Mouse (Mus musculus) B cell, adult 2 months (primary cell): Measurements from ENCODE around the gene Aes.

Experiments
- DNase-seq, 2 experiments: peaks; one replicate each; pipeline ENCODE4 v3.0.0; 2022

The Aes gene

DNA sequence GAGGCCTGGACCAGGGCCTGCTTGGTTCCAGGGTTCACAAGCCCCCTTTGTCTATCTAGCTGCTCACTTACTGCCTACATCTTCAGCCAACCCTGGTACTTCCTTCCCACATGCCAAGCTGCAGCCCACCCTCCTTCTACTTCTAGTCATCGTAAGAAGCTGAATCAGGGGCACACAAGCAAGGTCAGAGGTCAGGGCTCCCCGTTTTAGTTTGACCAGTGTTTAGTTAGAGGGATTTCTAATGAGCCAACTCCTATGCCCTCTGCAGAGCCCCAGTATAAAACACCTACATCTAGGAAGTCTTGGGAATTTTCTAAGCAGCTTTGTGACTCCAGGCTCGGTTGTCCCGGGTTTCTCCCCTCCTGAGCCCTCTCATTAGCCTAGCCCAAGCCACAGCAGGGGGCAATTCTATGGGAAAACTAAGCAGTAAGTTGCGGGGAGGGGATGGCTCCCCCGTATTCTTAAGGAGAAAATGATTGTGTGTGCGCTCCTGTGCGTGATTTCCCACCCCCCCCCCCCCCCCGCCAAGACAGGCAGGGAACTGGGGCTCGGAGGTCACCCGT, 11.0 kb downstream of the Aes start:
- no peak for DNase-seq

DNA sequence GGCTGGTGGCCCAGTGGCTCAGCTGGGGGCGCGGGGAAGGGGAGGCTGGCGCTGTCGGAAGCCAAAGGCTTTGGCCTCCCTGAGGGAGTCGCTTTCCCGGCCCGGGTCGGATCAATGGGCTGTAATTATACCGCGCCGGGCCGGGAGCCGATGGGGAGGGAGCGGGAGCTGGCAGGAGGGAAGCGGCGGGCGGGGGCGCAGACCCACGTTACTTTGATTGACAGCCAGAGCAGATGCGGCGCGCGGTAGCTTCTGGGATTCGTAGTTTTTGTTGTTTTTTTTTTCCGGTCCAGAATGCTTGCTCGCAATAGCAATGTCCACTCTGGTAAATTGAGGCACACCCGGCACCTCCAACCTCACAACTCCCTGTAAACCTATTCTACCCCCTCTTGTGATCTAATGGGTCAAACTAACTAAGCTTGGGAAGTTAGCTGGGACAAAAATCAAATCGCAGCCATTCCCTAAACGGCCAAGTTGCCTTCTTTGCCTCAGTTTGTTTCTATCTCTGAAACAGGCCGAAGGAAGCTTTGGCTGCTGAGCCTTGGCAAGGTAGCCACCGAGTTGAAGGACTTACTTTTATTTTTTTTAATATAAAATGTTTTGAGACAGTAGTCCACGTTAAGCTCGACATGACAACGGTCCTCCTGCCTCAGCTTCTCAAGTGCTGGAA, 11.7 kb downstream of the Aes start:
- peak; percentile 82 to 84 for DNase-seq

- DNase-seq = peak; percentile 90 to 91
Measured at GRCm38 (mm10) chr10:81571501-81571876, 12.2 kb downstream of the Aes start.

DNA sequence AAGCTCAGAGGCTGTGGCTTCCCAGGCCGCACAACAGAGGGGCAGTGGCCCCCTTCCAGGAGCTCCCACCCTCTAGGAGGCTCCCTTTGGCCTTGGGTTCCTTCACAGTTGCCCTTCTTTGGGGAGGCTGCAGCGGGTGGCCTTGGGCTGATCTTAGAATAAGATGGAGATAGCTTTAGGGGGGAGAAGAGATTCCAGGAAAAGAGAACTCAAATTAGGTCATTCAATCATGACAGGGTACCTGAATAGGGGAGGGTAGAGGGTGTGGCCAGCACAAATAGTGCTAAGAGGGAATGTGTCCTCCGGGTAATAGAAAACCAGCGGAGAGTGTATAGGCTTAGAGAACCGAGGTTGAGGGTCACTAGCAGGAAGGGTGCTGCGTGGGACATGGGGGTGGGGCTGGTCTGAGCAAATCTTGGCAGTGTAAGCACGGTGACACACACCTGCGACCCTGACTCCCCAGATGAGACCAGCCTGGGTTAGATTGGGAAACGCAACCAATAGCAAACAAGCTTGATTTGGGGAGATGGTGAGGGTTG, 12.9 kb downstream of the Aes start:
- no peak for DNase-seq

DNA sequence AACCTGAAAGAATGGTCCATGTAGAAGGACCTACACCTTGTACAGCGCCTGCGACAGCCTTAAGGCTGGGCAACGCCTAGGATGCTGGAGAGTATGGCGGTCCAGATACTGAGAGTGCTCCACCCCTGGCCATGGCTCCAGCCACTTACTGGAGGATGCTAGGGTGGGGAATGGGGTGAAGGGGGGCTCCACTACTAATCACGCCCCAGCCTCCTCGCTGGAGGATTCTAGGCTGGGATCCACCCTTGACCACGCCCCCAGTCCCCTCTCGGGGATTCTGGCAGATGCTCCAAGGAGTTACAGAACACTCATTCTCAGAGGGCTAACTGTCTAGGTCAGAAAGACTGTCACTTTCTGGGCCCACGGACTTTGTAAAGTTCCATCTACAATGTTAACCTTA, 13.7 kb downstream of the Aes start:
- DNase-seq = no peak

- no peak for DNase-seq
Measured at GRCm38 (mm10) chr10:81574081-81575056, 15.1 kb downstream of the Aes start, which contains the start of gene Tle2. Gene Tle2, plus strand, starts transcription at chr10:81574561.

DNA sequence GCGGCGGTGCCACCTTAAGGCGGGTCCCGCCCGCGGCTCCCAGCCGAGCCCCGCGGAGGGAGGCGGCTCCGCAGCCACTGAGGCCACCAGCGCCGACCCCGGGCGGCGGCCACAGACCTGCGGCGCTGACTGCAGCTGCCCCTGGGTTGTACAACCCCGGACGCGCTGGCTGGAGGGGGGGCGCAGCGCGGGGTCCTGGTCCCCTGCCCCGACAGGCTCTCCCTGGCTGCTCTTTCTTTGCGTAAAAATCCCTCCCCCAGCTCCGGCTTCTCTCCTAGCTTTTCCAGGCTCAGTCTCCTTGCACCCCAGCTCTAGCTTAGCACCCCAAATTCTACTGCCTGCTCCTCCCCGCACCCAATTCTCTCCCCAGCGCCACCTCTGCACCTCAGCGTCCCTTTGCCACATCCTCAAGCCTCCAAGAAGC, 15.9 kb downstream of the Aes start:
- DNase-seq = peak in 1 of 2 experiments; percentile 41

- peak; percentile 61 to 64 for DNase-seq
Measured at GRCm38 (mm10) chr10:81575695-81576094, 16.4 kb downstream of the Aes start.

DNA sequence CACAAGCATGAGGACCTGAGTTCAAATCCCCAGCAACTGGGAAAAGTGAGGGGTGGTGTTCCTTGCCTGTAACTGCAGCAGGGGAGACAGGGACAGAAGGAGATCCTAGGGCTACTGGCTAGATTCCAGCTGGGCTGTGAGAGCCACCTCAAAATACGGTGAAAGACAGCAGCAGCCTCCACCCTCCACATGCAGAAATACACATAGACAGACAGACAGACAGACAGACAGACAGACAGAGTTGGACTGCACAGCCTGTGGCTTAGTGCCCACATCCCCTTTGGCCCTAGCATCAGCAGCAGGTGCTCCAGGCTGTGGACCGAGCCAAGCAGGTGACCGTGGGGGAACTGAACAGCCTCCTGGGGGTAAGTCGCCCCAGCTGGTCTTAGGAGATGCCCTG, 20.7 kb downstream of the Aes start:
- no peak for DNase-seq

- peak; percentile 56 to 59 for DNase-seq
Measured at GRCm38 (mm10) chr10:81580441-81581070, 21.3 kb downstream of the Aes start.

DNA sequence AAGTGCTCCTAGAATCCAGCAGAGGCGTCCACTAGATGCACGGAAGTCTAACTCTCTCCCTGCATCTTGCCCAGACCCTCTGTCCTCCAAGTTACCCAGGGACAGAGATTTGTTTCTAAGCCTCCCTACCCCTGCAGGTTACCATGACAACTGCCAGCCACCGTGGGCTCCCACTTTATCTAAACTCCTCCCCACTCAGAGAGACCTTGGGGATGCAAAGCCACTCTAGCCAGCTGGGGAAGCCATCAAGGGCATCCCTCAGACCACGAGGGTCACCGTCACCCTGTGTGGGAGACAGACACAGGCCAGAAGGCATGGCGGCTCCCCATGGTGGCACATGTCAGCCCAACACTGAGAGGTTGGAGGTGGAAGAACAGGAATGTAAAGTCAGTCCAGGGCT, 24.1 kb downstream of the Aes start:
- DNase-seq = no peak

GRCm38 (mm10) chr10:81588739-81589138, 29.5 kb downstream of the Aes start:
- DNase-seq = no peak

GRCm38 (mm10) chr10:81591846-81592245, 32.6 kb downstream of the Aes start:
- no peak for DNase-seq

GRCm38 (mm10) chr10:81592631-81593030, 33.3 kb downstream of the Aes start:
- DNase-seq = no peak

DNA sequence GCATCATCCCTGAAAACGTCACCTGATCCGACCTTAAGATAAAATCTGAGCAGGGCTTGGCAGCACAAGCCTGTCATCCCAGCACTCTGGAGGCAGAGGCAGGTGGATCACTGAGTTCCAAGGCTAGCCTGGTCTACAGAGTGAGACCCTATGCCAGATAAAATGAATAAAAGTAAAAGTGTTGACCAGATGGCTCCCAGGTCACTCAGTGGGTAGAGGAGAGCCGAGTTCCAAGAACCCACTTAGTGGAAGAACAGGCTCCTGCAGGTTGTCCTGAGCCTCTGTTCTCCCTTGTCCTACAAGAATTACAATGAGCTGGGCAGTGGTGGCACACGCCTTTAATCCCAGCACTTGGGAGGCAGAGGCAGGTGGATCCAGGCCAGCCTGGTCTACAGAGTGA, 33.9 kb downstream of the Aes start:
- DNase-seq = no peak

DNA sequence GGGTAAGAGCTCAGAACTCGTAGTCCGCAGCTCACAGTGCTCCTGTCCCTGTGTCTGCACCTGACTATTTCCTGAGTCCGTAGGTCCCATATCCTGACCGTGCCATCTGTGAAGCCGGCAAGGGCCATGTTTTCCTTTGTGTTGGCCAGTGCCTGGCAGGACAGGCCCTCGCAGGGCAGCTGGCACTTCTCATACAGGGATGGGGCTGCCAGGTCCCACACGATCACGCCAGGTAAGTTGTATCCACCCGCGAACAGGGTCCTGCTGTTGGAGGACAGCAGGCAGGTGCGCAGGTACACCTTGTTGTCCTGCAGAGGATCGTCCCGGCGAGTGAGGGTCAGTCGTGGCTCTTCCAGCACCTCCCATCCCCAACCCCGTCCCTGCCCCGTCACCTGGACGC, 34.6 kb downstream of the Aes start:
- DNase-seq = no peak

DNA sequence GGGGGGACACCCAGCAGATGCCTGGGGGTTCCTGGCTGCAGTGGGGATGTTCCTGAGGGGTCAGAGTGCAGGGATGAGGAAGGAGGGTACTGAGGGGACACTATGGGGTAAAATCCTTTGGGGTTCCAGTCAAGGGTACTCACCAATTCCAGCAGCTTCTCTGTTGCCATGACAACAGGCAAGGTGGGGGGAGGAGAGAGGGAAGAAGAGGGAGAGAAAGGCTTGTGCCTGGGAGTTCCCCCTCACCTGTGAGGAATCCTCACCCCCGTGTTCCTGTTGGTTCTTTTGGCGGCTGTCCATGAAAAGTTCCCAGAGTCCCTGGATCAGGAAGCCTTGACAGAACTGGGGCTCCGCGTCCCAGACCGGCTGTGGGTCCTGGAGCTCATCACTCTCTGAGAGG, 36.3 kb downstream of the Aes start:
- DNase-seq = no peak

GRCm38 (mm10) chr10:81596611-81597010, 37.3 kb downstream of the Aes start:
- DNase-seq = no peak

DNA sequence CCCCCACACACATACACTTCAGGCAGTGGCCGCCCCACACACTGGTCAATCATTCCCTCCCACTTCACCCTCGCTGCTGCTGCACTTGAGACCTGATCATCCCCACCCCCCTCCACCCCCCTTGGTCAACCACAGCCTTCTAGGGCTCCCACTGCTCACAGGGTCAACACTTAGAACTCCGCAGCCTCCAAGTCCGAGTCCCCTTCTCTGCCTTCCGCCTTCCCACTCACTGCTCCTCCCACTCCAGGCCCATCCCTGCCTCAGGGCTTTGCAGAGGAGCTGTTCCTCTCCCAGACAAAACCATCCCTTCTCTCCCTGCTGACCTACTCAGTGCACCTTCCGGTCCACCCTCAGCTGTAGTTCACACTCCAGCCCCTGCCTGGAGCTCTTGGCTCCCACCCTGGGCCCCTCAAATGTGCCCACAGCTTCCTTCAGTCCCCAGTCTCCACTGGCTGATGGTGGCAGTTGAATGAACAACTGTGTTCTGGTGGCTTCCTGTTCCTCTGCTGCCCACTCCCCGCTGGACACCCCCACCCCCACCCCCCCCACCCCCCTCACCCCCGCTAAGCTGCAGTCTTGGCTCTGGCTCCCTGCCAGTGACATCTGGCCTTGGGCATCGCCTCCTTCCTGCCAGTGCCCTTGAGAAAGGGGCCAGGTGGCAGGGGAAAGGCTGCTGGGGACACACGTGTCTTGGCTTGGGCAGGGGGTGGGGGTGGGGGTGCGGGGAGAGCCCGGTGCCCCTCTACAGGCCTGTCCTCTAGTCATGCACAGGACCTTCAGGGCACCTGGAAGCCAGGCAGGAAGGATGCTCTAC, 38.1 kb downstream of the Aes start:
- no peak for DNase-seq

DNA sequence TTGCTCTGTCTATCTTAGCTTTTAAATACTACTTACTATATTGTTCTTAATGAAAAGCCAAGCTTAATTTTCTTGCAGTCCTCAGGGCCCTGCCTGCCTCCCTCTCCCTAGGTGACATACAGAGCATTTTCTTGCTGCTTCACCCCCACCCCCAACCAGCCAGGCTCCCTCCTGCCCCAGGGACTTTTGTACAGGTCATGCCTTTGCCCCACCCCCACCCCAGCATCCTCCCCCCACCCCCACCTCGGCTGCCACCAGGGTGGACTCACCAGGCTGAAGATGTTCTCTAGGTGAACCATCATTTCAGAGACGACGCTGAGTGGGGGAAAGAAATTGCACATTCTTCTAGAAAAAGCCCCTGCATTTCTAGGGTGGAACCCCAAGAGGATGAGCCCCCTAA, 39.1 kb downstream of the Aes start:
- no peak for DNase-seq

GRCm38 (mm10) chr10:81598871-81599270, 39.6 kb downstream of the Aes start:
- no peak for DNase-seq

GRCm38 (mm10) chr10:81599630-81600029, 40.3 kb downstream of the Aes start:
- DNase-seq = no peak
